Mouse (Mus musculus): Measurements from ENCODE around the gene Stk31.
"Not testable (repeated sequence)": the region's sequence is repeated elsewhere in the genome, so short reads cannot be mapped to it uniquely, and the experiment has no call there.

Gene Stk31

GRCm38 (mm10) chr6:49395316-49395715, at the start of gene Stk31:
Stk31 (plus strand) TSS chr6:49395604.
- DNase-seq (ENCODE audit: low spot score in 2 of 2), result no peak

- DNase-seq (ENCODE audit: low spot score in 2 of 2), result no peak
Observed at GRCm38 (mm10) chr6:49349826-49350225, 45.6 kb upstream of the Stk31 start.

- no peak for DNase-seq (ENCODE audit: low spot score in 2 of 2)
Observed at GRCm38 (mm10) chr6:49354613-49355012, 40.8 kb upstream of the Stk31 start.

- no peak for DNase-seq (ENCODE audit: low spot score in 2 of 2)
Observed at GRCm38 (mm10) chr6:49355171-49355570, 40.2 kb upstream of the Stk31 start.

- DNase-seq (ENCODE audit: low spot score in 2 of 2), result no peak
Observed at GRCm38 (mm10) chr6:49360420-49360819, 35.0 kb upstream of the Stk31 start.

- peak; percentile 48 to 57 for DNase-seq (ENCODE audit: low spot score in 2 of 2)
Observed at GRCm38 (mm10) chr6:49367159-49368054, 28.0 kb upstream of the Stk31 start, which contains the start of gene Fam221a. Fam221a (plus strand) TSS chr6:49367739.

- DNase-seq (ENCODE audit: low spot score in 2 of 2), result no peak
Observed at GRCm38 (mm10) chr6:49368212-49368611, 27.2 kb upstream of the Stk31 start.

GRCm38 (mm10) chr6:49372705-49373104, 22.7 kb upstream of the Stk31 start:
- no peak for DNase-seq (ENCODE audit: low spot score in 2 of 2)

- DNase-seq (ENCODE audit: low spot score in 2 of 2), result no peak
Observed at GRCm38 (mm10) chr6:49373943-49374342, 21.5 kb upstream of the Stk31 start.

- no peak for DNase-seq (ENCODE audit: low spot score in 2 of 2)
Observed at GRCm38 (mm10) chr6:49378328-49378727, 17.1 kb upstream of the Stk31 start.

GRCm38 (mm10) chr6:49394276-49394675, 1.1 kb upstream of the Stk31 start:
- DNase-seq (ENCODE audit: low spot score in 2 of 2), result no peak

- no peak for DNase-seq (ENCODE audit: low spot score in 2 of 2)
Observed at GRCm38 (mm10) chr6:49397466-49397865, 2.1 kb downstream of the Stk31 start.

- no peak for DNase-seq (ENCODE audit: low spot score in 2 of 2)
Observed at GRCm38 (mm10) chr6:49398365-49398764, 3.0 kb downstream of the Stk31 start.

- no peak for DNase-seq (ENCODE audit: low spot score in 2 of 2)
Observed at GRCm38 (mm10) chr6:49410830-49411229, 15.4 kb downstream of the Stk31 start.

GRCm38 (mm10) chr6:49412967-49413366, 17.6 kb downstream of the Stk31 start:
- not testable (repeated sequence) for DNase-seq (ENCODE audit: low spot score in 2 of 2)

GRCm38 (mm10) chr6:49415971-49416370, 20.6 kb downstream of the Stk31 start:
- no peak for DNase-seq (ENCODE audit: low spot score in 2 of 2)

- peak; percentile 3 to 10 for DNase-seq (ENCODE audit: low spot score in 2 of 2)
Observed at GRCm38 (mm10) chr6:49437306-49437705, 41.9 kb downstream of the Stk31 start.

- DNase-seq (ENCODE audit: low spot score in 2 of 2), result no peak
Observed at GRCm38 (mm10) chr6:49458112-49458511, 62.7 kb downstream of the Stk31 start.

- no peak for DNase-seq (ENCODE audit: low spot score in 2 of 2)
Observed at GRCm38 (mm10) chr6:49483205-49483604, 87.8 kb downstream of the Stk31 start.

- DNase-seq (ENCODE audit: low spot score in 2 of 2), result no peak
Observed at GRCm38 (mm10) chr6:49491526-49491925, 96.1 kb downstream of the Stk31 start.

GRCm38 (mm10) chr6:49519053-49519452, 123.6 kb downstream of the Stk31 start:
- DNase-seq (ENCODE audit: low spot score in 2 of 2), result peak; percentile 77 to 82

All from right cerebral cortex, adult 2 months (tissue).